In genomic region chr19:21183028-21183427, GRCm38 (mm10) we compare ENCODE assay signal across 16 mouse cellular contexts.
"Had no signal": no experiment of that assay in that cellular context is flagged by ENCODE, and none has a peak within 500 bp of the region (broad histone marks: within the 10 kb centered on the region; RNA-seq: fewer than 3 reads in every experiment).

No protein-coding gene starts in this region.

- DNase-seq: right cerebral cortex, adult 18-20 months; right cerebral cortex, postnatal 14 days; right cerebral cortex, postnatal 25 days; right cerebral cortex, postnatal 4 days; spleen, adult 18-20 months; thymus, adult 18-20 months; thymus, adult 2 months; thymus, postnatal 14 days; thymus, postnatal 25 days; thymus, postnatal 36 days; thymus, postnatal 4 days had no signal

- H3K9me3 ChIP-seq: neural tube, embryonic 12.5 days; neural tube, embryonic 13.5 days; neural tube, embryonic 15.5 days; stomach, embryonic 15.5 days had no signal

- H3K4me1 ChIP-seq: neural tube, embryonic 12.5 days; neural tube, embryonic 13.5 days; neural tube, embryonic 15.5 days; stomach, embryonic 15.5 days had no signal

- H3K36me3 ChIP-seq: neural tube, embryonic 12.5 days; neural tube, embryonic 13.5 days; neural tube, embryonic 15.5 days; stomach, embryonic 15.5 days had no signal

- H3K4me2 ChIP-seq: neural tube, embryonic 12.5 days; neural tube, embryonic 13.5 days; neural tube, embryonic 15.5 days; stomach, embryonic 15.5 days had no signal

- H3K27ac ChIP-seq: neural tube, embryonic 12.5 days; neural tube, embryonic 13.5 days; neural tube, embryonic 15.5 days; stomach, embryonic 15.5 days; stomach, postnatal 0 days had no signal

- H3K27me3 ChIP-seq: neural tube, embryonic 12.5 days; neural tube, embryonic 13.5 days; neural tube, embryonic 15.5 days; stomach, embryonic 15.5 days had no signal

- H3K4me3 ChIP-seq: neural tube, embryonic 12.5 days; neural tube, embryonic 13.5 days; neural tube, embryonic 15.5 days; stomach, embryonic 15.5 days had no signal

- H3K9ac ChIP-seq: neural tube, embryonic 12.5 days; neural tube, embryonic 13.5 days; neural tube, embryonic 15.5 days; stomach, embryonic 15.5 days had no signal
